Mouse (Mus musculus): Measurements from ENCODE around the gene Iqgap2. TPM values are rescaled to one million over a fixed set of nuclear protein-coding genes. Genes with fewer than 3 reads are reported as not detected.
A peak's percentile ranks its signal among the peaks of the same experiment; 100 is the strongest.

The Iqgap2 gene
- total RNA-seq, 2 experiments from 2014 or later = 10.2 to 11.5 TPM

DNA sequence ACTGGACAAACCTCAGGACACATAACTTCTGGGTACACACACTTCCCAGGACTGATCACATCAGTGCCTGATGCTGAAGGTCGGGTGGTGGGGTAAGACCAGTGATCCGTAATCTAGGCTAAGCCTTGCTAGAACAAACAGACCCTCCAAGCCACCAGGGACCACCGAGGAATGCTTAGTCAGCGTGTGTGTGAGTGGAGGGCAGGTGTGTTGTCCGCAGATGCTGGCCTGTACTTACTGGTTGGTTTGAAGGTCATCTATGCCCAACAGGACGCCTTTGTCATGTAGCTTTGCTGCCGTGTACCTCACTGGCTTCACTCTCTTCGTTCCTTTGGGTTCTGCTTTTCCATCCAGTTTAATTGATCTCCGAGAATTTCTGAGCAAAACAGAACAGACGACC is 262.0 kb downstream of the Iqgap2 start:
- no peak for DNase-seq (ENCODE audit: low spot score in 2 of 2)

GRCm38 (mm10) chr13:95626696-95627095 is 265.0 kb downstream of the Iqgap2 start:
- no peak for DNase-seq (ENCODE audit: low spot score in 2 of 2)

DNA sequence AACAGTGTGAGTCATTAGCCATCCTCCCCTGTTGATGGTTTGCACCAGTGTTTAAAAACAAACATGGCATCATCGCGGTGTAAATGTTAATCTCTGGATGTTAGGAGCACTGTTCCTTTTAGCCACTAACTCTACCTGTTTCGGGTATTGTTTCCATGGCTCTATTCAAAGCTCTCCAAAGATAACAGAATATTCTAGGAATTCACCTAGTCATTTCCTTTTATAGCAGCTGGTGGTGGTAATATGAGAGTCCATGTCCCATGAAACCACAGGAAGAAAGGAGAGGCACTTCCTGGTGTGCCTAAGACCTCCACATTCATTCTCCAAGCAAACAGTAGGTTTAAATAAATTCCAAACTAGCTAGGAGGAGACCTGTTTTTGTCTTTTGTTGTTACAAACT is 268.7 kb downstream of the Iqgap2 start:
- DNase-seq (ENCODE audit: low spot score in 2 of 2) = no peak

GRCm38 (mm10) chr13:95621563-95621962 is 270.2 kb downstream of the Iqgap2 start:
- no peak for DNase-seq (ENCODE audit: low spot score in 2 of 2)

GRCm38 (mm10) chr13:95618859-95619258 is 272.9 kb downstream of the Iqgap2 start:
- no peak for DNase-seq (ENCODE audit: low spot score in 2 of 2)

GRCm38 (mm10) chr13:95618309-95618712 is 273.4 kb downstream of the Iqgap2 start, which contains the start of gene F2r:
TSS of gene F2r (minus strand) at chr13:95618487.
- peak; percentile 84 to 86 for DNase-seq (ENCODE audit: low spot score in 2 of 2)

DNA sequence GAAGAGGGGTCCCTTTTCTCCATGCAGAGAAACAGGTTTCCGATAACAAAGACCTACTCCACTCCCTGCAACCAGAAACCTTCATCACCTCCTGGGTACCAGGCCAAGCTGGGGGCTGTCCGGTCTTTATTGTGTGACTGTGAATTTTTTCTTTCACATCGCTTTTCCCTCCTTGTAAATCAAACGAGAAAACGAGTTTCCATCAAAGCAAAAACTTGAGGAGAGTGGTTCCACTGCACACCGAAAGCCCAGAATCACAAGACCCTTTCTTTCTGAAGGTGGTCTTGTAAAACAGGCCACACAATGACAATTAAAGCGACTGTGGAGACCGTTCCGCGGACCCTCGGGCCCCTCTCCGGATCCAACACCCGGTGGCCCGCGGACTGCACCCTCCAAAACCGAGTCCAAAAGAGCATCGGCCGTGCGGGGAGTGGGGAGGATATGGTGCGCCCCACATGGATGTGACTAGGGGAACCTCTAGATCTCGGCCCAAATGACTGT is 274.0 kb downstream of the Iqgap2 start:
- no peak for DNase-seq (ENCODE audit: low spot score in 2 of 2)

GRCm38 (mm10) chr13:95617082-95617670 is 274.5 kb downstream of the Iqgap2 start:
- DNase-seq (ENCODE audit: low spot score in 2 of 2) = no peak

DNA sequence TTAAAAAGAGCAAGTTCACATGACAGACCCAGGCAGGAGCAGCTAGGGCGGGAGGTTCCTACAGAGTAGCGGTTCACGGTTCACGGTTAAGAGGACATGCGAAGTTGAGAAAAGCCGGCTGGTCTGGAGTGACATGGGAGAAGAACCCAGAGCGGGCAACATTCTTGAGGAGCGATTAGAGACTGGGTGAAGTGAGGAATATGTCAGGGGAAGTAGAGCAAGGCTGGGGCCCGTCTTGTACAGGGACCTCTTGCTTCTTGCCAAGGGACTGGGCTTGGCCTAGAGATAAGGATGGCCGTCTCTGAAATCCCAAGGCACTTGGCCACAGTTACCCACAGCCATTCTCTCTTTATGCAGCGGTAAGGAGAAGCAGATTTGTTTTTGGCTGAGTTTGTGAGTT is 275.2 kb downstream of the Iqgap2 start:
- DNase-seq (ENCODE audit: low spot score in 2 of 2) = no peak

DNA sequence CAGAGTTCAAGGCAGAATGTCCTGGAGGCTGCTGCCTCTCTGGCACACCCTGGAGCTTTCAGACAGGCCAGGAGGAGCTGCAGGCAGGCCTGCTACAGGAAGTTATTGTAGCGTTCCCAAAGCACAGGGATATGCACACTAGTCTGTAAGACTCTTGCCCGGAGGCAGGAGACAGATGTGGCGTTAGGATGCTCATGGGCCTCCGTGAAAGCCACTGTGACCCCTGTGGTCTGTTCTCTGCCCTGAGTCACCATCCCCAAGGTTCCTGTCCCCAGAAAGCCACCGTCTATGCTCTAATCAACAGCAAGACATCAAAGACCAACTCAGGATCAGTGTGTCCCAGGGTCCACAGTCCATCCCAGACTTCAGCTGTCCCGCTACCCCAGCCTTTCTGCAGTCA is 277.0 kb downstream of the Iqgap2 start:
- no peak for DNase-seq (ENCODE audit: low spot score in 2 of 2)

DNA sequence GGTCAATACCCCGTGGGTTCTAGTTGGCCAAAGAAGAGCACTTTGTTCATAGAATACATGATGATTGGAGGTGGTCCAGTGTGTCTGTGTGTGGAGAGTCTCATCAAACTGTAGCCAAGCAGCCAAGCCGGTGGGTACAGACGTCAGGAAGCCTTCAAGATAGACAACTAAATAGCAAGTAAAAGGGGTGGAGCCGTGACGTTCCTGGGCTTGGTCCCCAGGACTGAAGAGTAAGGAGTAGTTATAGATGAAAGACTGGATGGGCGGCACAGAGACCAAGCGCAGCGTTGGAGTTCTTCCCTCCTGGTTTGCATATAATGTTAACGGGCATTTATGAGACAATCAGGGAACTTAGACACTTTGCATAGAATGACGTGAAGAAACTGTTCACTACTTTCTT is 279.5 kb downstream of the Iqgap2 start:
- no peak for DNase-seq (ENCODE audit: low spot score in 2 of 2)

GRCm38 (mm10) chr13:95611752-95612151 is 280.0 kb downstream of the Iqgap2 start:
- DNase-seq (ENCODE audit: low spot score in 2 of 2) = no peak

DNA sequence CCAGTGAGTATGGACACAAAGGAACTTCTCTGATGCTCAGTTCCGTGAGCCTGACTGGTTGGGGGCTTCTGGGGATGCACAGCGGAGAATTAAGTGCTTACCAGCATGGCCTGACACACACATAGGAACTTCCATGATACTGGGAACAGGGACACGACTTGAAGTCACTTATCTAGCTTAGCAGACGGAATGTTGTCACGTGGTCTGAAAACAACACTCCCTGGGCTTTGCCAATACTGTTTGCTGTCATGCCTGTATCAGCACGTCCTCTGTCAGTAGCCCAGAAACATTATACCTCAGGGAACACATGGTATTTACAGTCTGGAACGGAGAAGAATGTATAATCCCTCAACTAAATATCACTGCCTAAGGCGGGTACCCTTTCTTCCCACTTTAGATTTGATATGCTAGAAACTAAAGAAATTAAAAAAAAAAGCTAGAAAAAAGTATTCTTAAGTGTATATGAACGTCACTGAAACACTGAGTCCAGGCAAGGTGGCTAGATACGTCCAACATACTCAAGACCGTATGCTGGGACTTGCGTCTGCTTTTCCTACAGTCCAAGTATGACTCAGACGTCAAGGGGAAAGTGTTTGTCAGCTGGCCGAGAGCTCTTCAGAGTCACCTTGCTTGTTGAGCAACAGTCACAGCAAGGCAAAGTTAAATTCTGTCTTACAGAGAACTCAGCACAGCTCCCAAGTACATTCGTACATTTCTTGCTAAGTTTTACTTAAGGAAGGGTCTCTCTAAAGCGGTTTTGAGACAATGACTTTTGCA is 280.7 kb downstream of the Iqgap2 start:
- DNase-seq (ENCODE audit: low spot score in 2 of 2) = no peak

DNA sequence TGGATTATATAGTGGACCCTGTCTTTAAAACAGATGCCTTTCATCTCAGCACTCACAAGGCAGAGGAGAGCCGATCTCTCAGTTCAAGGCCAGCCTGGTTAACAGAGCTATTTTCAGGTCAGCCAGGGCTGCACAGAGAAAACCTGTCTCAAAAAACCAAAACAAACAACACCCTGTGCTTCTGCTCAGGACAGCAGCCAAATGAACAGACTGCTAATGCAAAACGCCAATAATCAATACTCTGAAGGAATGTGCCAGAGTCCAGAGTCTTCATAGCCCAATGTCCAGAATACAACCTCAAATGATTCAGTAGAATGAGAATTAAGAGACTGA is 282.7 kb downstream of the Iqgap2 start:
- no peak for DNase-seq (ENCODE audit: low spot score in 2 of 2)

- DNase-seq (ENCODE audit: low spot score in 2 of 2) = no peak
These were observed 283.2 kb downstream of the Iqgap2 start for GRCm38 (mm10) chr13:95608416-95609087.

DNA sequence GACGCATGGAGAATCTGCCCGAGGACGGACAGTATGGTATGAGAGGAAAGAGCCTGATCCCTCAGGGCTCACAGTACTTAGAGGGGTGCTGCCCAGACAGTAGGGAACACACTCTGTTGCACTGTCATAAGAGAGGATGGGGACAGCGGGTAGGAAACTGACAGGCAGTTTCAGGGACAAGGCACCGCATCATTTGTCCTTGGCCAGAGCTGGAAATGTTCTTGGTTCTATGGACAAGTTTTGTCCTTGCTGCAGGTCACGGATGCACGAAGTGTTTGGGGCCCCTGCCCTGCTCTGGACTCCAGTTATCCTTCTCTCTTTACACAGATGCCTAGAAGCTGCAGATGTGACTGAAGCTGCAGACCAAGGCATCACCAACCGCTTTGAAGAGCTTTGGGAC is 284.7 kb downstream of the Iqgap2 start:
- DNase-seq (ENCODE audit: low spot score in 2 of 2) = no peak

GRCm38 (mm10) chr13:95604288-95604687 is 287.4 kb downstream of the Iqgap2 start:
- no peak for DNase-seq (ENCODE audit: low spot score in 2 of 2)

GRCm38 (mm10) chr13:95599833-95600359 is 291.8 kb downstream of the Iqgap2 start:
- DNase-seq (ENCODE audit: low spot score in 2 of 2) = no peak

DNA sequence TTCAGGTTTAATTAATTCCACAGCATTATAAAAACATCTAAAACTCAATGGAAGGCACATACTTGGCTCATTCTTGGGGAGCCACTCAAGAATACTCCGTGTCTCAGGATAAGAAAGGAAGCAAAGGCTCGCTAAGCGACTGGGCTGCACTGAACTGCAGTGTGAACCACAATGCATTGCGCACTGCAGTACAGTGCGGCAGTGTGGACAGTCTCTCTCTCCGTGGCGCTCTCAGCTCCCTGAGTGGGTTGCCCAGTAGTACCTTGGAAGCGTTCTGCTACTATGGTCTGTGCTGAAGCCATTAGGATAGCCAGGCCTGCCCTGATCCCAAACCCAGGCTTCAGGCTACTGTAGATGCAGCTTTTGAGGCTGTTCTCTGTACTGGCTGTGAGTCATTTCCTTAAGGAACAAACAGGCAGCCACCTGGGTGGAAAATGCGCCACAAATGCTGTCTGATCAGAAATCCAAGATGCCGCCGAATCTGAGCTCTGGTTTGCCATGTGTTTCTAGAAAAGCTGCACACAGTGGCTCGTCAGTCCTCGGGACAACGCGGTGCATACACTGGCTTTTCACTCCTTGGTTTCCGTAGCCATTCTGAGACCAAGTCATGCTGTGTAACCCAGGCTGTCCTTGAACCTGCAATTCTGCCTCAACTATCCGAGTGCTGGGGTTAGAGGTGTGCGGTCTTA is 293.3 kb downstream of the Iqgap2 start:
- DNase-seq (ENCODE audit: low spot score in 2 of 2) = no peak

- DNase-seq (ENCODE audit: low spot score in 2 of 2) = no peak
These were observed 294.1 kb downstream of the Iqgap2 start for GRCm38 (mm10) chr13:95597578-95597977.

GRCm38 (mm10) chr13:95596689-95597088 is 295.0 kb downstream of the Iqgap2 start:
- DNase-seq (ENCODE audit: low spot score in 2 of 2) = no peak

All from gastrocnemius, postnatal 4 days (tissue).